Mouse (Mus musculus): ENCODE results near the gene Gzf1. TPM values are rescaled to one million over a fixed set of nuclear protein-coding genes. Genes with fewer than 3 reads are reported as not detected.

The Gzf1 gene
- polyA plus RNA-seq, 1 experiment from 2014 or later, result 22.4 TPM

DNA sequence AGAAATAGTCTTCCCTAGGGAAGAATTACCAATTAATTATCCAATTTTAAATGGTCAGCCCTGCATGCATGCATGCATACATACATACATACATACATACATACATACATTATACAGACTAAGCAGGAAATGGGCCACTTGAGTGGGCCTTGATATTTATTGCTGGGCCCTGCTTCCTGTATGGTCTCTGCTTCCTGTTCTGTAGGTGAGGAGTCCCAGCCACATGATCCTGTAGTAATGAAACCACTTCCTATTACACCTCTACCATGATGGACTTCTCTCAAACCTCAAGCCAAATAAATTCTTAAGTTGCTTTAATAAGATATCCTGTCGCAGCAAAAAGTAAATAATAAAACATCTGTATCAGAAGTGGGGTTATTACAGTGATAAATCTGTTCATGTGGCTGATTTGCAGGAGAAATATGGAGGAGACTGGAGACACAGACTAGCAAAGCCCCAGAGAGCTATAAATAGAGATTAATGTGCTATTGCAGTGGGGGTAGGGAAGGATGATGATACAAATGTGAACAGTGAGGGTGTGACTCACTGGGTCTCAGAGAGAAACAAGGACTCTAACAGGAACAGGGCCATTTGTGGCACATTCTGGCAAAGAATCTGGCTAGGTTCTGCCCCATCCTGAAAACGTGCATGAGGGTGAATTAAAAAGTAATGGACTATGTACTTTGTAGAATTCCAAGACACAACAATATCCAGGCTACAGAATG, 38.6 kb downstream of the Gzf1 start:
- Histone ChIP-seq H3K9me3 (ENCODE audit: control insufficient read depth, low read length) (no peaks in the 10 kb centered on the region), H3K4me1 (ENCODE audit: control insufficient read depth, insufficient read depth, low read length) (no peaks in the 10 kb centered on the region), H3K27ac (replicated peaks; ENCODE audit: low read depth, low read length) (no peak overlapping the region), H3K4me2 (ENCODE audit: low read depth, low read length) (no peak overlapping the region), H3K9ac (ENCODE audit: low read depth, low read length) (no peak overlapping the region), H3K36me3 (ENCODE audit: control insufficient read depth, insufficient read depth, low read length) (no peaks in the 10 kb centered on the region), H3K27me3 (replicated peaks; ENCODE audit: control insufficient read depth, insufficient read depth, low read length) (no peaks in the 10 kb centered on the region), H3K4me3 (ENCODE audit: low read depth, low read length) (no peak overlapping the region)
- ATAC-seq (ENCODE audit: low read depth) (no peak), DNase-seq (ENCODE audit: low spot score) (no peak)
- WGBS, result 82% methylated on average over 2 of the region's 2 CpGs

DNA sequence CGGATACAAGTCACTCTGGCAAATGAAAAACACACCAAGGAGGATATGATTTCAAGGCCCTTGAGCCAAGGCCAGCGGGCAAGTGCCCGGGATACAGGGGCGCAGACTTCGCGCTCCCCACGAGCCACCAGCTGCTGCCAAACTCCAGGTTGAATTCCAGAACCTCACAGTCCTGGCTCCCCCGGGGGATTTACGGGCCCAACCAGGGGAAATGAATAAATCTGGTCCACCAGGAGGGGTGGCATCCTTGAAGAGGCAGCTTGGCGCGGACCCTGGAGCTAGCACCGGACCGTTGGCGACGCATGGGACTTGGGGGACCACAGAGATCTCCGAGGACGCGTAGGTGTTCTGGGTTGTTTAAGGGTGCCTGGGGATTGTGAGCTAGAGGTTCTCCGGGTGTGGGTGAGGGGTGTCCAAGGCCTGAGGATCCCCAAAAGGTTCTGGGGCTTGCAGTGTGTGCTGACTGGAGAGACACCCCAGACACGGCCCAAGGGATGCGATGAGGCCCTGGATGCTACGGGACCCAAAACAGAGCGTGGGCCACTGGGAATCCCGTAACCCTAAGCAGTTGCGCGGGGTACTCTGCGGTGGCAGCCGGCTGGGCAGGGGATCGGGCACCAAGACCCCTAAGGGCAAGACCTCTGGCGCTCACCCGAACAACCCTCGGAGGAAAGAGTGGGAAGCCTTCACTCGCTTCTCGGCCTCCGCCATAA, 50.9 kb downstream of the Gzf1 start:
- Histone ChIP-seq H3K27me3 (replicated peaks; ENCODE audit: control insufficient read depth, insufficient read depth, low read length) (no peaks in the 10 kb centered on the region), H3K4me2 (ENCODE audit: low read depth, low read length) (peak overlapping the region; percentile 76), H3K9ac (ENCODE audit: low read depth, low read length) (peak overlapping the region; percentile 79), H3K9me3 (ENCODE audit: control insufficient read depth, low read length) (0 out of 2 replicates have a peak, but pooled peaks cover 4% of the 10 kb centered on the region), H3K27ac (replicated peaks; ENCODE audit: low read depth, low read length) (peak overlapping the region; percentile 46; the same call in 1 of the 2 replicates), H3K36me3 (ENCODE audit: control insufficient read depth, insufficient read depth, low read length) (no peaks in the 10 kb centered on the region), H3K4me3 (ENCODE audit: low read depth, low read length) (peak overlapping the region; percentile 77), H3K4me1 (ENCODE audit: control insufficient read depth, insufficient read depth, low read length) (peaks cover 3% of the 10 kb centered on the region; the same call in 1 of the 2 replicates)
- DNase-seq (ENCODE audit: low spot score) (peak; percentile 26), ATAC-seq (ENCODE audit: low read depth) (peak; percentile 66)
- WGBS, result under 1% methylated on average over 33 of the region's 35 CpGs

DNA sequence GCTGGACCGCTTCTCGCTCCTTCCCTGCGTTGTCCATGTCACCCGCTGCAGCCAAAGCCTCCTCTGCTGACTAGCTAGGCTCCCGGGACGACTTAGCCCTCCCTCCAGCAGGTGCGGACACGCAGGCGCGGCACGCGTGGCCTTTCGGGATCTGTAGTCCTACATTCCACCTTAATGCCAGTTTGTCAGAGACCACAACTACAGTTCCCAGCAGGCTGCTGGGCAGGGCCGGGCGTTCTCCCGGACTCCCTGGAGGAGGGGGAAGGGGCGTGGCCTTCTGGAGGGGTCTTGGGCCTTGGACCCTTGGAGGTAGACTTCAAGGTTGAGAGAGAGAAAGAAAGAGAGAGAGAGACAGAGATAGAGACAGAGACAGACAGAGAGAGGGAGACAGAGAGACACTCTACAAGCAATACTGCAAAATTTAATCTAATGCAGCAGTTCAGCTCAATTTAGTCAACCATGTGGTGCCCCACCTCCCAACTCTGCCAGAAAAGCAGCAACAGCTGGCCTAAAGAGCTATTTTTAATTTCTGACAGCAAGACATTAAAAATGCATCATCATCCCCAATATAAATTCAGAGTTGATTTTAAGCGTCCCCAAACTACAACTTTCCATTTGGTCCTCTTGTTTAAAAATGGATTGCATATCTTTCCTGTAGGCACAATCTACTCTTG, 51.6 kb downstream of the Gzf1 start, which contains the start of gene Napb:
TSS of gene Napb (minus strand) at position 141 of the 674 bp plus-strand sequence.
- Histone ChIP-seq H3K36me3 (ENCODE audit: control insufficient read depth, insufficient read depth, low read length) (no peaks in the 10 kb centered on the region), H3K27ac (replicated peaks; ENCODE audit: low read depth, low read length) (peak within 1 kb of the TSS; percentile 46; the same call in 1 of the 2 replicates), H3K4me3 (ENCODE audit: low read depth, low read length) (peak within 1 kb of the TSS; percentile 77), H3K9ac (ENCODE audit: low read depth, low read length) (peak within 1 kb of the TSS; percentile 79), H3K4me1 (ENCODE audit: control insufficient read depth, insufficient read depth, low read length) (peaks cover 3% of the 10 kb centered on the region; the same call in 1 of the 2 replicates), H3K27me3 (replicated peaks; ENCODE audit: control insufficient read depth, insufficient read depth, low read length) (no peaks in the 10 kb centered on the region), H3K4me2 (ENCODE audit: low read depth, low read length) (peak within 1 kb of the TSS; percentile 76), H3K9me3 (ENCODE audit: control insufficient read depth, low read length) (0 out of 2 replicates have a peak, but pooled peaks cover 4% of the 10 kb centered on the region)
- ATAC-seq (ENCODE audit: low read depth) (peak; percentile 100), DNase-seq (ENCODE audit: low spot score) (peak; percentile 98)
- WGBS, result 5% methylated on average over 18 of the region's 18 CpGs

Other genes starting within 250 kb of the Gzf1 start
- gene Cd93, start 237.5 kb upstream of the Gzf1 start, polyA plus RNA-seq (2014; fragmentation: Nextera tagmentation; extraction: Ambion mirVana), result 14.0 and 14.6 TPM in 2 replicates
- gene Nxt1, start 8.4 kb upstream of the Gzf1 start, polyA plus RNA-seq (2014; fragmentation: Nextera tagmentation; extraction: Ambion mirVana), result 71.1 and 79.9 TPM in 2 replicates
- gene Napb, start 51.4 kb downstream of the Gzf1 start, polyA plus RNA-seq (2014; fragmentation: Nextera tagmentation; extraction: Ambion mirVana), result 5.9 and 6.5 TPM in 2 replicates
- gene Cstl1, start 69.3 kb downstream of the Gzf1 start, polyA plus RNA-seq (2014; fragmentation: Nextera tagmentation; extraction: Ambion mirVana), result not detected in 2 replicates
- not detected in 2 replicates for gene Cst11, start 90.5 kb downstream of the Gzf1 start, polyA plus RNA-seq (2014; fragmentation: Nextera tagmentation; extraction: Ambion mirVana)
- gene 8030411F24Rik, start 101.0 kb downstream of the Gzf1 start, polyA plus RNA-seq (2014; fragmentation: Nextera tagmentation; extraction: Ambion mirVana), result not detected in 2 replicates
- not detected in 2 replicates for gene Cst12, start 108.3 kb downstream of the Gzf1 start, polyA plus RNA-seq (2014; fragmentation: Nextera tagmentation; extraction: Ambion mirVana)
- not detected in 2 replicates for gene Cst8, start 117.8 kb downstream of the Gzf1 start, polyA plus RNA-seq (2014; fragmentation: Nextera tagmentation; extraction: Ambion mirVana)
- not detected in 2 replicates for gene Cst13, start 139.1 kb downstream of the Gzf1 start, polyA plus RNA-seq (2014; fragmentation: Nextera tagmentation; extraction: Ambion mirVana)
- not detected in 2 replicates for gene Cst9, start 154.1 kb downstream of the Gzf1 start, polyA plus RNA-seq (2014; fragmentation: Nextera tagmentation; extraction: Ambion mirVana)
- gene 9230104L09Rik, start 184.0 kb downstream of the Gzf1 start, polyA plus RNA-seq (2014; fragmentation: Nextera tagmentation; extraction: Ambion mirVana), result not detected in 2 replicates
- gene Cst3, start 194.7 kb downstream of the Gzf1 start, polyA plus RNA-seq (2014; fragmentation: Nextera tagmentation; extraction: Ambion mirVana), result 548 and 591 TPM in 2 replicates